Mouse (Mus musculus) kidney, postnatal 25 days (tissue): ENCODE measurements around the gene A530032D15Rik.
"Not testable (repeated sequence)": the region's sequence is repeated elsewhere in the genome, so short reads cannot be mapped to it uniquely, and the experiment has no call there.

Source experiments
- DNase-seq, 2 experiments: peaks; one replicate each; pipeline ENCODE4 v3.0.0; 2021; ENCODE audit warnings: mixed read lengths in 2 of 2

A530032D15Rik gene

DNA sequence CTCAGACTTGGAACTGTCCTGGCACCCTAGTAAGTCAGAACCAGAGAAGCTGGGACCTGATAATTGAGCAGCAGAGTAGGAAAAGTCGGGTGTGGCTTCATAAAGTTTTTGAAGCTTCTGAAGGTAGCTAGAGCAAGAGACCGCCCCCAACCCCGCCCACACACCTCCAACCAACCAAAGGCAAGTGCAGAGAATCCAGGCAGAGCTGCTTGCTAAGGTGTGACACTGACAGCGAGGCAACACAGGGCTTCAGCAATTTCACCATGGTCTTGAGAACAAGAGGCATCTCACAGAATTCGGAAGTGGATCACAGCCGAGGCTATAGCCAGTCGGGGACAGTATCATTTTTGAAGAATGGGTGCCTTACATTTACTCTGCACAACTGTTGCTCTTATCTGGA lies at the start of gene A530032D15Rik:
Gene A530032D15Rik, minus strand, starts transcription at position 101 of the 400 bp plus-strand sequence.
- not testable (repeated sequence) for DNase-seq

DNA sequence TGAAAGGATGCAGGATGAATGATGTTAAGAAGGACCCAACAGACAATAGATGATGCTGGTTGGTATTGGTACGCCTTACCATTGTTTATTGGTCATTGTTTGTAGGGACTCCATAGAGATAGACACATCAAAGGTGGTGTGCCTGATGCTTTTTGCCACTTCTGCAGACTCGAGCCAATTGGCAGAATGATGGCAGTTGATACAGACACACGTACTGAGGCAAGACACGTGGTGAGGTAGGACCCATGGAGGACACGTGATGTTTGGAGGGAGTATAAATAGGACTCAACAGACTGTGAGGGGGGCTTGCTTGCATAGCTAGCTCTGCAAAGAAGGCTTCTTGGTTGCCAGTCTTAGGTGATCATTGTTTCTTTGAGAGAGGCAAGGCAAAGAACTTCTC lies 45.5 kb upstream of the A530032D15Rik start:
- DNase-seq, result not testable (repeated sequence)

- peak in 1 of 2 experiments; percentile 27 for DNase-seq
These were observed 24.0 kb upstream of the A530032D15Rik start for GRCm38 (mm10) chr1:85133671-85134070.

- DNase-seq, result peak in 1 of 2 experiments; percentile 35
These were observed 12.2 kb upstream of the A530032D15Rik start for GRCm38 (mm10) chr1:85121841-85122240.

GRCm38 (mm10) chr1:85118341-85118740 lies 8.7 kb upstream of the A530032D15Rik start:
- DNase-seq, result peak in 1 of 2 experiments; percentile 34

GRCm38 (mm10) chr1:85117537-85117936 lies 7.9 kb upstream of the A530032D15Rik start:
- peak in 1 of 2 experiments; percentile 35 for DNase-seq

GRCm38 (mm10) chr1:85114666-85115402 lies 5.2 kb upstream of the A530032D15Rik start:
- peak; percentile 36 to 59 for DNase-seq

- peak in 1 of 2 experiments; percentile 25 for DNase-seq
These were observed 4.4 kb upstream of the A530032D15Rik start for GRCm38 (mm10) chr1:85114078-85114477.

- DNase-seq, result peak in 1 of 2 experiments; percentile 27
These were observed 3.2 kb upstream of the A530032D15Rik start for GRCm38 (mm10) chr1:85112889-85113288.

DNA sequence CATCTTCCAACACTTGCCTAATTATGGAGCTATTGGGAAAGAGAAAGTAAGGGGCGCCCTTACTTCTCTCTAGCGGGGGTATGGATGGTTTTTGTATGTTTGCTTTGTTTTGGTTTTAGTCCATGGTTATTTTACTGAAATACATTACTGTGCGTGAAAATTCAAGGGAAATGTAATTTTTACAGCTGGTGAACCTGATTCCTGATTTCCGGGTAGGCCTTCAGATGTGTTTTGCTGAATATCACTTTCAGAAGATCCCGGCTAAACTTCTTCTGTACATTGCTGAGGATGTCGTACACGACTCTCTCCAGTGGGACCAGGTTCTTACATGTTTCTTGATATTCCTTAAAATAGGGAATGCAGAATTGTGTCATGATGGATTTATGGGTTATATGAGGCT lies 2.6 kb upstream of the A530032D15Rik start:
- DNase-seq, result not testable (repeated sequence)

DNA sequence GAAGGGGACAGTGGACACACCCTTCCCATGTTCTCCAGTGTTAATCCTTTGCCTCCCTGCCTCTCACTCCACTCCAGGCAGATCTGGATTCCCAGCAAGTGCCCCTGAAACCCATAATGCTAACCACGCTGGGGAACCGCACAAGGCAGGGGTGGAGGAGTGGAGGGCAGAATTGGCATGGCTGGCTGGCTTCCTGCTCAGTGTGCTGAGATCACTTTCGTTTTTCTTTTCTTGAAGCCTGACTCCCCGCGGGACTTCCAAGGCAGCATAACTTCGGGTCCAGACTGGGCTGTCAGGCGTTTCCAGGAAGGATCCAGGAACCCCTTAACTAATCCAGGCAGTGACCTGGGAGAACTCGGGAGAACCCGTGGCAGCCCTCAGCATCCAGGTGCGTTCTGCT lies 1.9 kb upstream of the A530032D15Rik start:
- peak in 1 of 2 experiments; percentile 43 for DNase-seq

GRCm38 (mm10) chr1:85110876-85111275 lies 1.2 kb upstream of the A530032D15Rik start:
- DNase-seq, result peak in 1 of 2 experiments; percentile 23

DNA sequence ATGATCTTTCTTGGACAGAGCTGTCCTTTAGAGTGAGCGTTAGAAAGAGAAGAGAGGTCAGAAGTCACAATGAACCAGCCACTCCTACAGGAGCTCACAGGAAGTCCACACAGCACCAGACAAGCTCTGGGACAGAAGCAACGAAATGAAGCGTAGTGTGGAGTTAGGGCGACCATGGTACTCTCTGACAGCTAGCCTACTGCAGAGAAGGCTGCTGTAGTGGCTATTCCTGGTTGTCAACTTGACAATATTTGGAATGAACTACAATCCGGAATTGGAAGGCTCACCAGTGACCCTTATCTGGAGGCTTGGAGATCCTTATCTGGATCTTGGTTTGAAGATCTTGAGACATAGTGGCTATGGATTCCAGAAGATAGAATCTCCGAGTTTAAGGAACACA lies 3.6 kb downstream of the A530032D15Rik start:
- DNase-seq, result not testable (repeated sequence)

DNA sequence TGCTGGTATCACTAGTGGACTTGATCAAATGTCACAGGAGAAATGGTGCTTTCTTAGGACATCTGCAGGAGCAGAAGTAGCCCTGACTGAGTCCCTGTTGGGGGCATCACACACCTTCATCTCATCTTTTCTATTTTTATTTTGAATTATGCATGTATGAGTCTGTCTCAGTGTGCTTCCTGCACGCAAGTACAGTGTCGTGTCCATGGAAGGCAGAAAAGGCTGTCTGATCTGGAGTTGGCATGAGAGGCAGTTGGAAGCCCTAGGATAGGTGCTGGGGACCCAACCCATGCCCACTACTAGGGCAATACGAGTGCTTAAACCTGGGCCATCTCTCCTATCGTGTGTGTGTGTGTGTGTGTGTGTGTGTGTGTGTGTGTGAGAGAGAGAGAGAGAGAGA lies 4.3 kb downstream of the A530032D15Rik start:
- peak; percentile 4 to 45 for DNase-seq

- peak in 1 of 2 experiments; percentile 22 for DNase-seq
These were observed 7.9 kb downstream of the A530032D15Rik start for GRCm38 (mm10) chr1:85101754-85102153.

- DNase-seq, result not testable (repeated sequence)
These were observed 9.8 kb downstream of the A530032D15Rik start, which contains the start of gene Gm10553 for GRCm38 (mm10) chr1:85099864-85100263. Gene Gm10553, plus strand, starts transcription at chr1:85100164.

DNA sequence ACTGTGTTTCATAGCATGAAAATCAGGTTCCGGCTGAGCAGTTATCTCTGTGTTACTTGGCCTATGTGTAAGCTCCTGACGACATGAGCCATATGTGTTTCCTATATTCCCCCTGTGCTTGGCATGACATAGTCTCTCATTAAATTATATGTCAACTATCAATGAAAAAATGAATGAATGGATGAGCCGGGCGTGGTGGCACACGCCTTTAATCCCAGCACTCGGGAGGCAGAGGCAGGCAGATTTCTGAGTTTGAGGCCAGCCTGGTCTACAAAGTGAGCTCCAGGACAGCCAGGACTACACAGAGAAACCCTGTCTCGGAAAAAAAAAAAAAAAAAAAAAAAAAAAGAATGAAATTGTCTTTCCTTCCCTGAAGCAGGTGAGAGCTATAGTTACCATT lies 10.6 kb downstream of the A530032D15Rik start:
- not testable (repeated sequence) for DNase-seq

DNA sequence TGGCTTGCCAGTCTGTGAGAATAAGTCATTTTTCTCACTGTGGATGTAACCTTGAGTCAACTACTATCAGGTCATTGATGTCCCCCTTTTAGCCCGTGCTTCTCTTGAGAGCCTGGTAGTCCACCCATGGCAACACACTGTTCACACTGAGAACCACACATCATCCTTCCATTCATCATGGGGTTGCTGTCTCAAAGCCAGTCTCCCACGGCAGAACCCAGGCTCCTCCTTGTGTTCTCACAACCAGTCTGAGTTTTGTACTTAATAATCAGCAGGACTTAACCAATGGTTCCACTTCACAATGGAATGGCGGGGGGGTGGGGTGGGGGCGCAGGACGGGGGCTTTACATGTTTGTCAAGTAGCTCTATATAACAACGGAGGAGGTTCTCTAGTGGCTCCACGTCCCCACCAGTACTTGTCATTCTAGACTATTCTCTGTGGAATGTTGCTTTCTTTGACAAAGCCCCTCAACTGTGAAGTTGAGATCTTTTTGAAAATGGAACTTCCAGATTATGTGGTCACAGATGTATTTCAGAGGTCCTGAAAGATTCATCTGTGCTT lies 16.6 kb downstream of the A530032D15Rik start:
- peak in 1 of 2 experiments; percentile 2 for DNase-seq

DNA sequence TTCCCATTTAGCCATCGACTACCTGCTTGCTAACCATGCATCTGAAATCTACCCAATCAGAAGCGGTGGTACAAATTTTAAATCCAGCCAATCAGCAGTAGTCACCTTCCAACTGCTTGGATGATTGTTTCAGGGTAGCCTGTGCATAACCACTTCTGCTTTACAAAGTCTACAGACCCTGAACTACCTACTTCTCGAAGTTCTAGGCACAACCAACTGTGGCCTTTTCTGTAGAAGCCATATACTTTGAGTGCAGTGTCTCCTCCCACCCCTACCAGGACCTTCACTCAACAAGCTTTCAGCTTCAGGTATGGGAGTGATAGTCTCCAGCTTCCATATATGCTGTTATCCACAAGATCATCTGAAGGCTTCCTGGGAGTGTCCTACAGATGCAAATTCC lies 17.5 kb downstream of the A530032D15Rik start:
- DNase-seq, result not testable (repeated sequence)

DNA sequence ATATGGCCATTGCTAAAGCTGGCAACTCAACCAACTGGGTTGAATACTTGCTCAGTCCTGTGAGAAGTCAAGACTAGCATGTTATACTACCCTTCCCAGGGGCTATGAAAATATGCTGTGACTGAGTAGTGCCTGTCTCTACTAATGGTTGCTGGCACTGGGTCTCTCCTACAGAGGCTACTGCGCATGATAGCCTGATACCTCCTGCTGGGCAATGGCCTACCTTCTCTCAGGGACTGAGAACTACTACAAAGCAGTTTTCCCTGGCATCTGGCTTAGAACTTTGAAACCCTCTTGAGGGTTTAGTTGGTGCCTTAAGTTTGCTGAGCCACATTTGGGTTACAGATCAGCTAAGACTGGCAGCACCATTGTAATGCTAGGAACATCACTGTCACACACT lies 23.4 kb downstream of the A530032D15Rik start:
- not testable (repeated sequence) for DNase-seq

DNA sequence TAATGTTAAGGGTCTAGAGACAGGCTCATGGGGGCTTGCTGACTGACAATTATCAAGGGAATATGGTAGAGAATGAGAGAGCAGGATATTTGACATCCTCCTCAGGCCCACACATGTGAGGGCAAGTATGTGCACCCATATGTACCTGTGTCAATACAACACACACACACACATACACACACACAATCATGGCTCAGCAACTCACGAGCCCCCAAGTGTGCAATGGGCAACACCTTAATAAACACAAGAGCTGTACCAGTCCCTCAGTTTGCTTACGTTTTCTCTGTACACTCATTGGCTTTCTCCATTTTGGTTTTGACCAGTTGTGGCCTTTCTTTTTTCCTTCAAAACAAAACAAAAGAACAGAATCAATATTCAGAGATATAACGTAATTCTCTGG lies 24.9 kb downstream of the A530032D15Rik start:
- DNase-seq, result peak in 1 of 2 experiments; percentile 39

DNA sequence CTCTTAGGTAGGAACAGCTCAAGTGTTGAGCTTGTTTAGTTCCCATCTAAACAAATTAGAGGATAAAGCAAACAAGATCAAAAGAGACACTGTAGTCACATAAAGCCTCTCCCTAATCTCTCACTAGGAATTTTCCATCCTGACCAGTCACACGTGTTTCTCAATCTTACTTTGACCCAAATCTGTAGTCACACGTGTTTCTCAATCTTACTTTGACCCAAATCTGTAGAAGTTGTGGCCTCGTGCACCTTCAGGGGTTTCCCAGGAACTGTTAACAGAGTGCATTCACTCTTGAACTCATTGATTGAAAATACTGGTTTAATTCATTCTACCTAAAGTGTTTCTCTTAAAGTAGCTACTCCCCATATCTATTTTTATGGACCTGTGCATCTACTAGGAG lies 36.6 kb downstream of the A530032D15Rik start:
- DNase-seq, result not testable (repeated sequence)

DNA sequence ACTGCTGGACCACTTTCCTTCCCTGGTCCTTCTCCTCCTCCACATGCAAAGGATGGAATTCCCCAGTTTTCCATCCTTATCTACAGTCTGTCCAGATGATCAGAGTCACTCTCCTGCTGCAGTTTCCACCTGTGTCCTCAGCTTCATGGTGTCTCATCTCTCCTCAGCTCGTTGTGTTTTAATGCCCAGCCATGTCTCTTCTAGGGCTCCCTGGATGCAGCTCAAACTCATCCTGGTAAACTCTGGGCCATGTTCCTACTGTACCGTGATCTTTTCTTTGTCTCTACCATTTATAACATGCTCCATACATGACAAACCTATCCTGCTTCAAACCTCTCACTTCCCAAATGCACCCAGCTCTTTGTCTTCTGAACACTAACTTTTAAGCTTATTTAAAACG lies 38.0 kb downstream of the A530032D15Rik start:
- DNase-seq, result peak in 1 of 2 experiments; percentile 26

DNA sequence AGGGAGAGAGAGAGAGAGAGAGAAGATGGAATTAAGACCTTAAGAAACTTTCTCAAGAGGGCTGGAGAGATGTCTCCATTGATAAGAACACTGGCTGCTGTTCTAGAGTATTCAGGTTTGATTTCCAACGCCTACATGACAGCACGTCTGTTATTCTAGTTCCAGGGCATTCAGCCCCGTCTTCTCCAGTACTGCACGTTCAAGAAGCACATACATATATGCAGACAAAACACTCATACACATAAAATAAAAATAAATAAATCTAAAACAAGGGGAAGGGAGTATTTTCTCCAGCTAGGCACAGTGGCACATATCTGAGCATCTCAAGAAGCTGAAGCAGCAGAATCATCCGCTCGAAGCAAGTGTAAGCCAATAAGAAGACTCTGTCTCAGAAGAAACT lies 73.9 kb downstream of the A530032D15Rik start:
- not testable (repeated sequence) for DNase-seq
